Mouse (Mus musculus) kidney, adult 2 months (tissue): ENCODE measurements around the gene Etfrf1. TPM values are rescaled to one million over a fixed set of nuclear protein-coding genes. Genes with fewer than 3 reads are reported as not detected.
A peak's percentile ranks its signal among the peaks of the same experiment; 100 is the strongest.

ENCODE experiments used
- DNase-seq: peaks from one replicate; pipeline ENCODE4 v3.0.0; 2021
- H3K27ac ChIP-seq: fragments of 200-500 bp; 2 replicates; pipeline ENCODE4 v1.5.1; 2012; ENCODE audit warnings: low read depth, low read length, control low read depth, inconsistent platforms; ENCODE audit not compliant: insufficient read depth
- H3K27me3 ChIP-seq: fragments of 200-500 bp; replicated peaks from 2 replicates; pipeline ENCODE4 v1.6.1; 2012; ENCODE audit warnings: mild to moderate bottlenecking, moderate library complexity, low read length, inconsistent platforms; ENCODE audit not compliant: control insufficient read depth, insufficient read depth
- H3K36me3 ChIP-seq: fragments of 200-500 bp; 2 replicates; pipeline ENCODE4 v1.6.1; 2012; ENCODE audit warnings: mild to moderate bottlenecking, moderate library complexity, low read length, inconsistent platforms; ENCODE audit not compliant: control insufficient read depth, insufficient read depth
- H3K4me1 ChIP-seq: fragments of 200-500 bp; 2 replicates; pipeline ENCODE4 v1.6.1; 2011; ENCODE audit warnings: low read length; ENCODE audit not compliant: control insufficient read depth, insufficient read depth
- H3K4me3 ChIP-seq: fragments of 200-500 bp; 2 replicates; pipeline ENCODE4 v1.5.1; 2011; ENCODE audit warnings: mild to moderate bottlenecking, low read depth, low read length, control low read depth; ENCODE audit not compliant: insufficient read depth
- CTCF ChIP-seq: fragments of 200-500 bp; conservative IDR thresholded peaks from 2 replicates; pipeline ENCODE4 v1.5.1; 2011; ENCODE audit warnings: low read depth, mild to moderate bottlenecking, control low read depth, low read length, moderate library complexity, mixed read lengths; ENCODE audit not compliant: insufficient read depth, insufficient read length
- POLR2A ChIP-seq: fragments of 200-500 bp; IDR thresholded peaks from one replicate; pipeline ENCODE4 v1.6.1; 2011; ENCODE audit warnings: low read depth, low read length, control low read depth
- WGBS: fragments of 180-500 bp; shearing (Covaris S2); methylation state at CpG from one replicate; pipeline ENCODE4 v1.1.7; 2018; 5-methylcytosine and 5-hydroxymethylcytosine counted together
- polyA plus RNA-seq: library from polyadenylated mRNA; depleted of rRNA; stranded (reverse); fragments of >200 nt; gene quantifications from 2 replicates; pipeline ENCODE4 v1.2.3, GENCODE M21; 2012; rRNA removed

Etfrf1 gene
- polyA plus RNA-seq, 1 experiment: 32.6 TPM

DNA sequence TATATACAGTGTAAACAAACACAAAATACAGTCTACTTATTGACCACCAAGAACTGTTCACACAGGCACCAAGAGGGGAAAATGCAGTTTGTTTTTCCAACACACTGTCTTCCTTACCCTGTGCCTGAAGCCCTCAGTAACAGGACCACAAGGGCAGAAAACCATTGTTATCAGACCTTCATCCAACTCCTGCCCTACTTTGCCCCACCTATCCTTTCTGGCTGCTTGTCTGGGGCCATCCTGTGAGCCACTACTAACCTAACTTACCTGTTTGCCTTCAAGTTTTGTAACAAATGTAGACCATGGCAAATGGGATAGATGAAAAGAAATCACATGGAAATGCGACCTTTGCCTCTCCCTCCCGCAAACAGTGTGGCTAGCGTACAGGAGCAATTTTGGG lies 37.0 kb downstream of the Etfrf1 start:
- H3K4me3 ChIP-seq: no peak overlapping the region

DNA sequence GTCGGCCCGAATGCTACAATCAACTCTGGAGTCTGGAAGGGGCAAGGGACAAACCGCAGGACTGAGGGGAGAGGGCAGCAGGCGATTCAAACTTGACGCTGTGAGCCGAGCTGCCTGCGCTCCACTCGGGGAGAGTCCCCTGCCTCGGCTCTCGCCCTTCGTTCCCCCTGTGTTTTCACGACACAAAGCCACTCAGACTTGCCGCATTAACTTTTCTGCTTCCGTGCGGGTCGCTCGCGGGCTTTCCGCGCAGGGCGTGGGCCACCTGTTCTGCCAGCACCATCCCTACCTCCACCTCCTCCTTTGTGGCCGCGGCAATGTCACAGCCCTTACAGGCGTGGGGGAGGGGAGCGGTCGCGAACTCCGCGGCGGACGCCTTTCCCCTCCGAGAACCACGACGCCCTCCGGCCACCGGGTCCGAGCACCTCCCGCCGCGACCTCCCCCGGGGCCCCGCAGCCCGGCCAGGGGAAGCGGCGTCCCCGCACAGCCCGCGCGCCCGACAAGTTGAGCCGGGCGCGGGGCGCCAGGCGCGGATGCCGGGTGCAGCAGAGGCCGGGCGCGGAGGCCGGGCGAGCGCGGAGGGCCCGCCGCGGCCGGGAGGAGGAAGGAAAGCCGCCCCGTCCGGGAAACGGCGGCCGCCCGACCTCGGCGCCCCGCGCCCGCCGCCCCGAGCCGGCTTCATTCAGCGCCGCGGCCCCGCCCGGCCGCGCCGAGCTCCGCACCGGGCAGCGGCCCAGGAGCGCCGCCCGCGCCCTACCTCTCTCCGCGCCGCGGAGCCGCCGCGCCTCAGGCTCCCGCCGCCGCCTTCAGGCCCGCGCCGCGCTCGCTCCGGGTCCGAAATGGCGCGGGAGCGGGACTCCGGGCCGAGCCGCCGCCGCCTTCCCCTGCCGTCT lies 38.6 kb downstream of the Etfrf1 start:
- Histone ChIP-seq H3K36me3 (no peaks in the 10 kb centered on the region), H3K4me1 (peaks cover 5% of the 10 kb centered on the region; the same call in 1 of the 2 replicates), H3K4me3 (peak overlapping the region; percentile 88), H3K27ac (peak overlapping the region; percentile 26; the same call in 1 of the 2 replicates), H3K27me3 (no peaks in the 10 kb centered on the region)
- DNase-seq: peak; percentile 62
- TF ChIP-seq POLR2A (no peak), CTCF (no peak)
- 4% methylated on average over 106 of the region's 124 CpGs for WGBS

More for the DNA sequence above, 37.0 kb downstream of the Etfrf1 start:
- Histone ChIP-seq H3K27ac (no peak overlapping the region), H3K4me1 (peaks cover 5% of the 10 kb centered on the region; the same call in 1 of the 2 replicates), H3K27me3 (no peaks in the 10 kb centered on the region), H3K36me3 (no peaks in the 10 kb centered on the region)
- WGBS: 51% methylated on average over 3 of the region's 3 CpGs
- TF ChIP-seq POLR2A (no peak), CTCF (no peak)
- DNase-seq: peak; percentile 8

DNA sequence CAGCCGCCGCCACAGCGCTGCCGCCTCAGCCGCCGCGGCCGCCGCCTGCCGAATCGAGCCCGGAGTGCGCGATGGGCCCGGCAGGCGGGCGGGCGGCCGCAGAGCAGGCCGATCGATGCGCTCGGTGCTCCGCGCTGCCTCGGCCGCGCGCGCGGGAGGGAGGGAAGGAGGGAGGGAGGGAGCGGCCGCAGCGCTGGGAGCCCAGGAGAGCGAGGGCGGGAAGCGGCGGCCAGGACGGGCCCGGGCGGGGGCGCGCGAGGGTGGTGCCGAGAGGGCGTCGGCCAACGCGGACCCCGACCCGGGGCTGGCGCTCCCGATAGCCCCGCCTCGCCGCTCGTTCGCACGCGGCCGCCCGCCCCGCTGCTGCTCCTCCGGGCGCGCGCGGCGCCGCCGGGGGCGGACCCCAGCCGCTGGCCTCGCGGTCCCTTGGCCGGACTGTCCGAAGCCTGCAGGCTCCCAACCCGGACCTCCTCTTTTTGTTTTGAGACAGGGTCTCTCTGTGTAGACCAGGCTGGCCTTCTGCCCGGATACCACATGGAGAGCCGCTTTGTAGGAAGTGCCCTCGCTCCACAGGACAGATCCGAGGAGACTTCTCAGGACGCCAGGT lies 39.4 kb downstream of the Etfrf1 start, which contains the start of gene Kras:
Gene Kras, minus strand, starts transcription at position 55 of the 607 bp plus-strand sequence.
- no peak for TF ChIP-seq CTCF
- no peak for TF ChIP-seq POLR2A
- H3K36me3 ChIP-seq: no peaks in the 10 kb centered on the region
- peak within 1 kb of the TSS; percentile 26; the same call in 1 of the 2 replicates for H3K27ac ChIP-seq
- WGBS: 2% methylated on average over 77 of the region's 83 CpGs
- no peaks in the 10 kb centered on the region for H3K27me3 ChIP-seq
- H3K4me1 ChIP-seq: peaks cover 5% of the 10 kb centered on the region; the same call in 1 of the 2 replicates
- H3K4me3 ChIP-seq: peak within 1 kb of the TSS; percentile 88
- DNase-seq: peak; percentile 94

DNA sequence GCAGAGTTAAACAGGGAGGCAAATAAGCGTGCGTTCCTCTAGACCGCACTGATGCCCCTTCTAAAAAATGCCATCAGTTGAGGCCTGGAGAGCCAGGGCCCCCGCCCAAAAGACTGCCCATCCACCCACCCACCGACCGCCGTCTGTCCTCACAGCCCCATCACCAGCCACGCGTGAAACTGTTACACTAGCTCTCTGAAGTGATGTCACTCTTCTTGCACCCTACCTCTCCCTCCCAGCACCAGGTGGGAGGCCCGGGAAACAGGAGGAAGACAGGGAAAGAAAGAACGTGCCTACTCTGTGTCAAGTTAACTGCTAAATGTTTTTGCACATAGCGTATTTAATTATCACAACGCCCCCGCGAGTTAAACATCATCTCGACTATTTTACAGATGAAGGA lies 39.9 kb downstream of the Etfrf1 start:
- no peak for DNase-seq
- H3K4me3 ChIP-seq: peak overlapping the region; percentile 88
- no peaks in the 10 kb centered on the region for H3K36me3 ChIP-seq
- TF ChIP-seq POLR2A (no peak), CTCF (no peak)
- 20% methylated on average over 16 of the region's 16 CpGs for WGBS
- H3K27ac ChIP-seq: 0 out of 2 replicates have a peak overlapping the region, but pooled peaks have one; percentile 9
- H3K4me1 ChIP-seq: peaks cover 5% of the 10 kb centered on the region; the same call in 1 of the 2 replicates
- no peaks in the 10 kb centered on the region for H3K27me3 ChIP-seq

DNA sequence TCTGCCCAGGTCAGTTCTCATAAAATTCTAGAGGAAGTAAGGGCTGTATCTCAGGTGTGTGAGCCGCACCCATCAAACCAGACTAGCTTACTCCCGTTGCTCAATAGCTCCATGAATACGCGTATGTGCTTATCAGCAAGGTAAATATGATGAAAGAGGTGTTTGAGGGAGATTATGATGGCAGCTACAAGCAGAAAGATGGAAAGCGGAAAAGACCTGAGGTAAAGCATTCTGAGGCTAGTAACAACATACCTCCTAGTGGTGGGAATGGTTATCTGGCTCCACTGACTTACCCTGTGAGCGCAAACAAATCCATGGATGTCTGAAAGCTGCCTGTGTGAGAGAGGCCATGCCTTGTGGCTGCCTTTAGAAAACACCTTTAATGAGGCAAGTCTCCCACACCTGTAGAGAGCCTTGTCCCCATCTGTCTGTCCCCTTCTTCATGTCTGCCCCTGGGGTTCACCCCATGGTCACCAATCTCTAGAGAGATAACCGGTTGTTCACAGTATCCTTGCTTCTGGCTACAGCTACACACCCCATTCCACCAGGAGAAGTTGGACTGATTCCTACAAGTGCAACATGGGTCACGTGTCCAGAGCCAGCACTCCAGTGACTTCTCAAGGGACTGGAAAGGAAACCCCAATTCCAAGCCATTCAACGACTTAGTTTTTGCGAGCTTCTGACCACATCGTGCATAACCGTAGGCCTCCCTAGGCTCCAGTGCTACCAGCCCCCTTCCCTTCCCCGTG lies 45.2 kb downstream of the Etfrf1 start:
- no peak for TF ChIP-seq POLR2A
- no peak for TF ChIP-seq CTCF
- Histone ChIP-seq H3K27me3 (no peaks in the 10 kb centered on the region), H3K36me3 (no peaks in the 10 kb centered on the region), H3K4me1 (no peaks in the 10 kb centered on the region), H3K4me3 (no peak overlapping the region), H3K27ac (no peak overlapping the region)
- 64% methylated on average over 13 of the region's 13 CpGs for WGBS
- peak; percentile 46 for DNase-seq

DNA sequence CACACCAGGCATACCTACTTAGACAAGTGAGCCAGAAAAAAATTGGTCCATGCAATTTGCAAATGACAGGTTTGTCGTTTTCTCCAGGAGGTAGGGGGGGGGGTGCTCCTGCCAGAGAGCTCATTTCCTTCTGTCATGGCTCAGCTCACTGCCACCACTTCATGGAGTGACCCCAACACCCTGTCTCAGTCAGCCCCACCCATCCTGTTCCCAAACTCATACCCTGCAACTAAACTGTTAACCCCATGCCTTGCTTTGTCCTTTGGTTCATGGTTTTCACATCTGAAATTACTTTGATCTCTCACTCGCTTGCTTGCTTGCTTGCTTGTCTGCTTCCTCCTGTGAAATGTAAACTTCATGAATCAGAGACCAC lies 45.8 kb downstream of the Etfrf1 start:
- H3K36me3 ChIP-seq: no peaks in the 10 kb centered on the region
- no peak for TF ChIP-seq CTCF
- TF ChIP-seq POLR2A: no peak
- 30% methylated on average over 2 of the region's 2 CpGs for WGBS
- H3K4me3 ChIP-seq: no peak overlapping the region
- DNase-seq: no peak
- no peak overlapping the region for H3K27ac ChIP-seq
- no peaks in the 10 kb centered on the region for H3K27me3 ChIP-seq
- H3K4me1 ChIP-seq: no peaks in the 10 kb centered on the region

DNA sequence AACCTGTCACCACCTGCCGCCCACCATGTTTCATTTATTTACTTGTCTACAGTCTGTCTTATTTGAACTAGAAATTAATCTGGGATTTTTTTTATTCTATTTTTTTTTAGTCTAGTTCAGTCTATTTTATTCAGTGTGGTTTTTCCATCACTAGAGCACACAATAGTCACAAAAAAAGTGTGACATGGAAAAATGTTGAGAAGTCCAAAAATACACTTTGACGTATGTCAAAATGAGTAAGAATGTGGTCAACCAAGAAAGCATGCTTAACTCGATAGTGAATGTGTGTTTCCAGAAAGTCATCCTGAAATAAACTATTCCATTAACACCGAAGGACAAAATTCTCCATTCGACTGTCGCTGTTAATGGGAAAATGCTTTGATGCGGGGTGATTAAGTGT lies 51.4 kb downstream of the Etfrf1 start:
- Histone ChIP-seq H3K4me3 (no peak overlapping the region), H3K27me3 (no peaks in the 10 kb centered on the region), H3K4me1 (no peaks in the 10 kb centered on the region), H3K36me3 (no peaks in the 10 kb centered on the region), H3K27ac (no peak overlapping the region)
- WGBS: 95% methylated on average over 7 of the region's 7 CpGs
- TF ChIP-seq POLR2A: no peak
- TF ChIP-seq CTCF: no peak
- no peak for DNase-seq

Other genes with a start within 250 kb of the Etfrf1 start
- gene Bcat1, start 134.9 kb upstream of the Etfrf1 start, polyA plus RNA-seq: 10.0 and 10.2 TPM in 2 replicates
- gene Lrmp, start 95.5 kb upstream of the Etfrf1 start, polyA plus RNA-seq: 2.8 and 6.4 TPM in 2 replicates
- 0.50 and 0.57 TPM in 2 replicates for gene Casc1, start 129 bp upstream of the Etfrf1 start, polyA plus RNA-seq
- gene Kras, start 39.1 kb downstream of the Etfrf1 start, polyA plus RNA-seq: 13.1 and 14.3 TPM in 2 replicates